Mouse (Mus musculus) ES-E14 (cell line): ENCODE results near the gene Ipo13. TPM values are rescaled to one million over a fixed set of nuclear protein-coding genes. Genes with fewer than 3 reads are reported as not detected.
A peak's percentile ranks its signal among the peaks of the same experiment; 100 is the strongest.

ENCODE experiments used
- DNase-seq: peaks from one replicate; pipeline ENCODE4 v3.0.0-alpha.2; 2013; ENCODE audit warnings: low read depth, low spot score
- H3K27ac ChIP-seq: 2 replicates; pipeline ENCODE4 v1.5.1; 2012; ENCODE audit warnings: low read depth, mild to moderate bottlenecking, low read length, moderate library complexity, mixed read lengths; ENCODE audit not compliant: poor library complexity, insufficient read depth, severe bottlenecking
- H3K36me3 ChIP-seq: 2 replicates; pipeline ENCODE4 v1.6.1; 2012; ENCODE audit warnings: mild to moderate bottlenecking, low read length, moderate library complexity, mixed read lengths; ENCODE audit not compliant: control insufficient read depth, poor library complexity, insufficient read depth, severe bottlenecking
- H3K4me1 ChIP-seq, 2 experiments: fragments of 150-350 bp in 1 of 2; sonication (generic) in 1 of 2; 2 replicates each; pipeline ENCODE4 v1.6.1; 2012; ENCODE audit warnings: low read length in 2 of 2, mild to moderate bottlenecking in 1 of 2, mixed read lengths in 1 of 2; ENCODE audit not compliant: control insufficient read depth in 2 of 2, insufficient read depth in 2 of 2, poor library complexity in 1 of 2
- H3K4me3 ChIP-seq, 2 experiments: fragments of 150-350 bp in 1 of 2; sonication (generic) in 1 of 2; 2 replicates each; pipeline ENCODE4 v1.5.1; 2012; ENCODE audit warnings: low read length in 2 of 2, low read depth in 1 of 2, mild to moderate bottlenecking in 1 of 2, mixed read lengths in 1 of 2; ENCODE audit not compliant: insufficient read depth in 1 of 2, poor library complexity in 1 of 2, severe bottlenecking in 1 of 2
- H3K9ac ChIP-seq: 2 replicates; pipeline ENCODE4 v1.6.1; 2012; ENCODE audit warnings: low read depth, mild to moderate bottlenecking, low read length, mixed read lengths; ENCODE audit not compliant: poor library complexity, insufficient read depth, severe bottlenecking
- H3K9me3 ChIP-seq: fragments of 150-350 bp; sonication (generic); 2 replicates; pipeline ENCODE4 v1.6.1; 2012; ENCODE audit warnings: low read depth, mild to moderate bottlenecking, low read length; ENCODE audit not compliant: control insufficient read depth, insufficient read depth
- CHD2 ChIP-seq: IDR thresholded peaks from 2 replicates; pipeline ENCODE4 v1.6.1; 2014; ENCODE audit warnings: mild to moderate bottlenecking, low read depth, low read length, inconsistent platforms
- HCFC1 ChIP-seq: IDR thresholded peaks from 2 replicates; pipeline ENCODE4 v1.6.1; 2012; ENCODE audit warnings: low read length, inconsistent platforms, borderline replicate concordance; ENCODE audit not compliant: insufficient read depth
- MAFK ChIP-seq: IDR thresholded peaks from 2 replicates; pipeline ENCODE4 v1.6.1; 2014; ENCODE audit warnings: mild to moderate bottlenecking, low read depth, low read length, inconsistent platforms; ENCODE audit not compliant: insufficient read depth
- ZC3H11A ChIP-seq: IDR thresholded peaks from 2 replicates; pipeline ENCODE4 v1.6.1; 2012; ENCODE audit warnings: low read depth, mild to moderate bottlenecking, inconsistent platforms, low read length, borderline replicate concordance
- ZNF384 ChIP-seq: IDR thresholded peaks from 2 replicates; pipeline ENCODE4 v1.6.1; 2012; ENCODE audit warnings: low read depth, low read length, inconsistent platforms
- in situ Hi-C, 2 experiments: fragments of 600-800 bp; cut with MboI; formaldehyde crosslinking; loops; one replicate each; pipeline ENCODE4 v1.15.1; 2025; ENCODE audit warnings: low sequenced_read_pairs in 2 of 2, inconsistent platforms in 1 of 2; ENCODE audit not compliant: unreplicated experiment in 2 of 2
- total RNA-seq: library from RNA; depleted of rRNA; stranded (reverse); fragments of 300-350 nt; gene quantifications from 2 replicates; pipeline ENCODE4 v1.2.3, GENCODE M21; 2012

The Ipo13 gene
- total RNA-seq, 1 experiment, result 50.2 TPM

DNA sequence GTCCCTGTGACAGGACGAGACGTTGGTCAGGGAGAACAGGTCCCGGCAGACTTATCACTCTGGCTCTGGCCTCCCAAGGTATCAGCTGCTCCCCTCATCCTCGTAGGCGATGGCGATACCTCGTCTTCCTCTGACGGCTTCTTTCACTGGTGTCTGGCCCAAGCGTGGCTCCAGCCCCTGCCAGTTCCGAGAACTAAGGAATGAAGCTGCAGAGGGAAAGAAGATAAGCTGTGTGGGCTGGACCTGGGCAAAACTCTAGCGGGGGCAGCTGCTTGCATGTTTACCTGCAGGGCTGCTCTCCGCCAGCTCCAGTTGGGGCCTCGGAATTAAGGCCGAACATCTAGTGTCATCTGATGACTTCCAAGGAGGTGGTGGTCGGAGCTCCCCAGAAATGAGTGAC lies 25.3 kb downstream of the Ipo13 start:
- Histone ChIP-seq H3K9ac (no peak overlapping the region), H3K36me3 (peaks cover 32% of the 10 kb centered on the region), H3K27ac (no peak overlapping the region), H3K9me3 (no peaks in the 10 kb centered on the region), H3K4me3 (no peak overlapping the region), H3K4me1 (peaks cover 3 to 7% of the 10 kb centered on the region in 2 experiments; a peak in 2 of 4 replicates)
- no peak for DNase-seq
- TF ChIP-seq CHD2 (no peak), HCFC1 (no peak), ZC3H11A (no peak)
- in situ Hi-C loops, result no loop called here

DNA sequence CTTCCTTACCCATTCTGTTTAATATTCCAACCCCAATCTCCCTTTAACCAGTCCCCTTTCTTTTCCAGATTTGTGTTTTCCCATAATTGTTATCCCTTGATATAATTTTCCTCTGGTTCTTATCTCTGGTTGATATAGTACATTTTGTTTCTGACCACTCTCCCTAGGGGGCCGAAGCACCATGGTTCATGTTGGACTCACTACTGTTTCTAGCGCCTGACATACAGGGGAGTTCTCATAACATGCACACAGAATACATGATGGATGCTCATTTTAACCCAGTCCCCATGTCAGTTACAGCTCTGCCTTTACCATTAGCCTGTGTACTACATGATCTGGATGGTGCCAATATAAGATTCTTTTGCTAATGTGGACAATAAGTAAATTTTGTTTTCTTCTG lies 26.9 kb downstream of the Ipo13 start:
- Histone ChIP-seq H3K4me3 (peak overlapping the region in 1 of 2 experiments; percentile 79; a peak in 1 of 4 replicates), H3K4me1 (peaks cover 3 to 7% of the 10 kb centered on the region in 2 experiments; a peak in 2 of 4 replicates), H3K9ac (no peak overlapping the region), H3K27ac (no peak overlapping the region), H3K9me3 (no peaks in the 10 kb centered on the region), H3K36me3 (peaks cover 32% of the 10 kb centered on the region)
- TF ChIP-seq ZNF384 (no peak), CHD2 (no peak), ZC3H11A (no peak), HCFC1 (no peak), MAFK (no peak)
- DNase-seq, result no peak
- in situ Hi-C loops, result no loop called here

- no peak within 1 kb of the TSS for H3K27ac ChIP-seq
- H3K4me3 ChIP-seq, result peak within 1 kb of the TSS; percentile 79 to 80
- TF ChIP-seq CHD2 (no peak), HCFC1 (peak; percentile 95)
- H3K4me1 ChIP-seq, result peaks cover 2 to 12% of the 10 kb centered on the region in 2 experiments; a peak in 2 of 4 replicates
- no peaks in the 10 kb centered on the region for H3K9me3 ChIP-seq
- in situ Hi-C loops, result no loop called here
- H3K9ac ChIP-seq, result peak within 1 kb of the TSS; percentile 83
- DNase-seq, result peak; percentile 84
- peaks cover 32% of the 10 kb centered on the region for H3K36me3 ChIP-seq
Observed at GRCm38 (mm10) chr4:117887133-117887532, 27.7 kb downstream of the Ipo13 start, which contains the start of gene Atp6v0b. Atp6v0b (minus strand) TSS chr4:117887333.

GRCm38 (mm10) chr4:117886644-117887043 lies 28.2 kb downstream of the Ipo13 start:
- no peak for DNase-seq
- Histone ChIP-seq H3K27ac (no peak overlapping the region), H3K36me3 (peaks cover 32% of the 10 kb centered on the region), H3K4me1 (peaks cover 0 to 13% of the 10 kb centered on the region in 2 experiments; a peak in 1 of 4 replicates), H3K9me3 (no peaks in the 10 kb centered on the region), H3K4me3 (peak overlapping the region; percentile 79 to 80), H3K9ac (peak overlapping the region; percentile 83)
- in situ Hi-C loops, result no loop called here
- TF ChIP-seq CHD2 (no peak), ZNF384 (peak; percentile 92), MAFK (no peak), ZC3H11A (no peak), HCFC1 (no peak)

DNA sequence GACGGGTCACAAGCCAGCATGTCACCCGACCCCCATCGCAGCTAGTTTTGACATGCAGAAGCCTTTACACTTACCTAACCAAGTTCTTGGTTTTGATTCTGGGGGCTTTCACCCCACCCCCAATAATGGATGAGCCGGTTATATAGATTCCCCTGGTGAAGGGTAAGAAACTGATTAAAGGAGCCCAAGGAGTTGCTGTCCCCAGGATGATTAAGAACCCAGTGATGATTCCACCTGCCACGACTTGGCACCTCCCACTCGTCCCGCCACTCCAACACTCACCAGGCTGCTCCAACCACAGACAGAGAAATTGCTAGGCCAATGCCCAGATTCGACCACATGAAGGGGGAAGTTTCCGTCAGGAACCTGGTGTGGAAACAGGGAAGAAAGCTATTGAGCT lies 28.8 kb downstream of the Ipo13 start:
- TF ChIP-seq ZNF384 (no peak), MAFK (no peak)
- no peak overlapping the region for H3K9ac ChIP-seq
- no peaks in the 10 kb centered on the region for H3K9me3 ChIP-seq
- in situ Hi-C loops, result no loop called here
- H3K4me3 ChIP-seq, result peak overlapping the region; percentile 79 to 80; a peak in 2 of 4 replicates
- peaks cover 0 to 17% of the 10 kb centered on the region in 2 experiments; a peak in 1 of 4 replicates for H3K4me1 ChIP-seq
- DNase-seq, result no peak
- H3K36me3 ChIP-seq, result peaks cover 32% of the 10 kb centered on the region
- H3K27ac ChIP-seq, result no peak overlapping the region
